Mouse (Mus musculus) CH12.LX (cell line): ENCODE measurements around the gene Rrp7a. TPM values are rescaled to one million over a fixed set of nuclear protein-coding genes. Genes with fewer than 3 reads are reported as not detected.

Source experiments
- DNase-seq: peaks from one replicate; pipeline ENCODE4 v3.0.0-alpha.2; 2013; ENCODE audit errors: extremely low read depth
- H3K27ac ChIP-seq: 2 replicates; pipeline ENCODE4 v1.5.1; 2012; ENCODE audit warnings: low read depth, mild to moderate bottlenecking, control low read depth, moderate library complexity; ENCODE audit not compliant: insufficient read depth
- H3K27me3 ChIP-seq: replicated peaks from 2 replicates; pipeline ENCODE3; 2012; ENCODE audit warnings: inconsistent platforms
- H3K36me3 ChIP-seq, 2 experiments: replicated peaks in 1 of 2; 2 replicates each; pipeline versions ENCODE3 to v1.6.1; 2012; ENCODE audit warnings: inconsistent platforms in 1 of 2, low read length in 1 of 2, mild to moderate bottlenecking in 1 of 2, mixed read lengths in 1 of 2, moderate library complexity in 1 of 2; ENCODE audit not compliant: control insufficient read depth in 1 of 2, insufficient read depth in 1 of 2
- H3K4me1 ChIP-seq, 2 experiments: 2 replicates each; pipeline ENCODE4 v1.6.1; 2012; ENCODE audit warnings: inconsistent platforms in 1 of 2, moderate library complexity in 1 of 2; ENCODE audit not compliant: insufficient read depth in 2 of 2, control insufficient read depth in 1 of 2
- H3K4me2 ChIP-seq: 2 replicates; pipeline ENCODE4 v1.6.1; 2012; ENCODE audit warnings: low read depth, mild to moderate bottlenecking, control low read depth; ENCODE audit not compliant: poor library complexity, insufficient read depth, severe bottlenecking
- H3K4me3 ChIP-seq, 3 experiments: fragments of 150-350 bp in 1 of 3; sonication (generic) in 1 of 3; replicated peaks in 1 of 3; 2 replicates each; pipeline versions ENCODE3 to v1.5.1; 2011 to 2012; ENCODE audit warnings: low read depth in 2 of 3, low read length in 2 of 3, mild to moderate bottlenecking in 2 of 3, moderate library complexity in 2 of 3, control low read depth in 1 of 3, improper control_type of control experiment in 1 of 3, inconsistent platforms in 1 of 3, mixed read lengths in 1 of 3; ENCODE audit not compliant: poor library complexity in 1 of 3
- H3K79me2 ChIP-seq: replicated peaks from 2 replicates; pipeline ENCODE4 v1.6.1; 2012; ENCODE audit warnings: mild to moderate bottlenecking, moderate library complexity; ENCODE audit not compliant: control insufficient read depth, poor library complexity, insufficient read depth, severe bottlenecking; ENCODE audit errors: extremely low read depth
- H3K9ac ChIP-seq: 2 replicates; pipeline ENCODE4 v1.6.1; 2012; ENCODE audit warnings: low read depth, mild to moderate bottlenecking, control low read depth, moderate library complexity; ENCODE audit not compliant: insufficient read depth
- H3K9me3 ChIP-seq: replicated peaks from 2 replicates; pipeline ENCODE3; 2012; ENCODE audit warnings: low read length, inconsistent platforms, mixed read lengths
- CHD2 ChIP-seq: IDR thresholded peaks from 2 replicates; pipeline ENCODE4 v1.6.1; 2011; ENCODE audit warnings: low read length, improper control_type of control experiment
- CTCF ChIP-seq, 2 experiments: IDR thresholded peaks in 1 of 2; conservative IDR thresholded peaks in 1 of 2; 2 replicates each; pipeline ENCODE4 v1.5.1; 2011 to 2012; ENCODE audit warnings: low read depth in 2 of 2, low read length in 2 of 2, improper control_type of control experiment in 1 of 2, inconsistent platforms in 1 of 2, mild to moderate bottlenecking in 1 of 2, moderate library complexity in 1 of 2
- E2F4 ChIP-seq: IDR thresholded peaks from 2 replicates; pipeline ENCODE4 v1.6.1; 2011; ENCODE audit warnings: low read depth, low read length, improper control_type of control experiment; ENCODE audit not compliant: insufficient replicate concordance
- ELF1 ChIP-seq: IDR thresholded peaks from 2 replicates; pipeline ENCODE4 v1.6.1; 2014; ENCODE audit warnings: low read depth, mild to moderate bottlenecking, inconsistent platforms, low read length, improper control_type of control experiment
- ETS1 ChIP-seq: conservative IDR thresholded peaks from 2 replicates; pipeline ENCODE4 v1.6.1; 2012; ENCODE audit warnings: low read depth, mild to moderate bottlenecking, inconsistent platforms, low read length, improper control_type of control experiment, moderate library complexity
- GABPA ChIP-seq: IDR thresholded peaks from 2 replicates; pipeline ENCODE4 v1.6.1; 2012; ENCODE audit warnings: low read depth, low read length, improper control_type of control experiment, inconsistent platforms; ENCODE audit not compliant: insufficient replicate concordance
- HCFC1 ChIP-seq: IDR thresholded peaks from 2 replicates; pipeline ENCODE4 v1.6.1; 2012; ENCODE audit warnings: low read depth, mild to moderate bottlenecking, inconsistent platforms, low read length, improper control_type of control experiment
- IRF4 ChIP-seq: IDR thresholded peaks from 2 replicates; pipeline ENCODE4 v1.6.1; 2014; ENCODE audit warnings: low read depth, mild to moderate bottlenecking, inconsistent platforms, low read length, improper control_type of control experiment
- JUN ChIP-seq: IDR thresholded peaks from 2 replicates; pipeline ENCODE4 v1.6.1; 2011; ENCODE audit warnings: low read depth, mild to moderate bottlenecking, low read length, improper control_type of control experiment, moderate library complexity; ENCODE audit not compliant: insufficient read depth
- MAZ ChIP-seq: IDR thresholded peaks from 2 replicates; pipeline ENCODE4 v1.6.1; 2012; ENCODE audit warnings: low read depth, mild to moderate bottlenecking, inconsistent platforms, low read length, improper control_type of control experiment, moderate library complexity
- MEF2A ChIP-seq: IDR thresholded peaks from 2 replicates; pipeline ENCODE4 v1.6.1; 2014; ENCODE audit warnings: low read depth, mild to moderate bottlenecking, inconsistent platforms, low read length, improper control_type of control experiment, borderline replicate concordance
- NELFE ChIP-seq: IDR thresholded peaks from 2 replicates; pipeline ENCODE4 v1.6.1; 2011; ENCODE audit warnings: low read depth, low read length, improper control_type of control experiment
- NRF1 ChIP-seq: IDR thresholded peaks from 2 replicates; pipeline ENCODE4 v1.6.1; 2014; ENCODE audit warnings: low read depth, mild to moderate bottlenecking, inconsistent platforms, low read length, improper control_type of control experiment, moderate library complexity
- POLR2AphosphoS2 ChIP-seq: IDR thresholded peaks from 2 replicates; pipeline ENCODE4 v1.6.1; 2011; ENCODE audit warnings: low read depth, low read length, improper control_type of control experiment
- RAD21 ChIP-seq: IDR thresholded peaks from 2 replicates; pipeline ENCODE4 v1.6.1; 2011; ENCODE audit warnings: low read depth, mild to moderate bottlenecking, low read length, improper control_type of control experiment, moderate library complexity
- SMC3 ChIP-seq: IDR thresholded peaks from 2 replicates; pipeline ENCODE4 v1.6.1; 2011; ENCODE audit warnings: low read depth, low read length, improper control_type of control experiment
- USF2 ChIP-seq: conservative IDR thresholded peaks from 2 replicates; pipeline ENCODE4 v1.6.1; 2011; ENCODE audit warnings: low read depth, low read length, improper control_type of control experiment
- ZNF384 ChIP-seq: IDR thresholded peaks from 2 replicates; pipeline ENCODE4 v1.6.1; 2012; ENCODE audit warnings: low read depth, low read length, improper control_type of control experiment, inconsistent platforms
- dilution Hi-C: fragments of 300-500 bp; cut with MboI; formaldehyde crosslinking; loops from 2 replicates; pipeline ENCODE4 v1.14.3; 2020; ENCODE audit warnings: low sequenced_read_pairs; ENCODE audit not compliant: extremely low pct_unique_long_range_greater_than_20kb, extremely low pct_ligation_motif_present
- in situ Hi-C: fragments of 300-500 bp; cut with MboI; formaldehyde crosslinking; loops from 3 replicates; pipeline ENCODE4 v1.14.3; 2019; ENCODE audit warnings: low sequenced_read_pairs, low pct_ligation_motif_present, low pct_unique_long_range_greater_than_20kb, mixed read lengths
- polyA plus RNA-seq: library from polyadenylated mRNA; unstranded; fragments of >175 nt; gene quantifications from 2 replicates; pipeline ENCODE4 v1.2.1, GENCODE M21; 2012; ENCODE audit warnings: low read depth; ENCODE audit not compliant: insufficient read length
- total RNA-seq, 2 experiments: library from RNA; depleted of rRNA; stranded (reverse); fragments of 300-350 nt in 1 of 2; fragments of >200 nt in 1 of 2; gene quantifications; 2 replicates each; pipeline ENCODE4 v1.2.3; 2012 to 2014

Rrp7a gene
- total and polyA plus RNA-seq, 3 experiments = 126 to 262 (median 156) TPM

DNA sequence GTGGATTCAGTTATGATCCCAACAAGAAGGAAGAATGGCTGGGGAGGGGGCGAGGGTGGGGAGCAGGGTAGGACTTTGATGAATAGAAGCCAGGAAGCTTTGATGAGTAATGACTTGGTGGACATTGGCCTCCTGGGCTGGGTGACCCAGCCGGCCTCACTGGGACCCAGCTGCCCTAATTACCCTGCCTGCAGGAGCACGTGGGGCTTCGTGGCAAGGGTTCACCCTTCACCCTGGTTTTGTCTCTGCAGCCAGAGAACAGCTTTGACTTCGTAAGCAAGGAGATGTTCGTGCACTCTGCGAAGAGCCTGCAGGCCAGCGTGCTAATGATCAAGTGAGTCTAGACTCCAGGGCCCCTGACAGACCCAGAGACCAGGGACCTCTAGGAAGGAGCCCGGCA is 8.5 kb downstream of the Rrp7a start:
- TF ChIP-seq HCFC1 (no peak), E2F4 (no peak), ETS1 (no peak), MAZ (no peak), CHD2 (no peak), IRF4 (no peak), JUN (no peak), USF2 (no peak), MEF2A (no peak), GABPA (no peak), NELFE (no peak), ZNF384 (no peak), ELF1 (no peak), NRF1 (no peak)
- Histone ChIP-seq H3K4me3 (no peak overlapping the region), H3K9me3 (no peaks in the 10 kb centered on the region), H3K9ac (no peak overlapping the region), H3K79me2 (no peaks in the 10 kb centered on the region), H3K4me1 (peaks cover 2 to 32% of the 10 kb centered on the region in 2 experiments; a peak in 3 of 4 replicates), H3K4me2 (no peak overlapping the region), H3K27ac (no peak overlapping the region), H3K27me3 (no peaks in the 10 kb centered on the region), H3K36me3 (peaks cover 57 to 81% of the 10 kb centered on the region in 2 experiments)
- dilution Hi-C loops (no loop called here), in situ Hi-C loops (no loop called here)
- no peak for DNase-seq

DNA sequence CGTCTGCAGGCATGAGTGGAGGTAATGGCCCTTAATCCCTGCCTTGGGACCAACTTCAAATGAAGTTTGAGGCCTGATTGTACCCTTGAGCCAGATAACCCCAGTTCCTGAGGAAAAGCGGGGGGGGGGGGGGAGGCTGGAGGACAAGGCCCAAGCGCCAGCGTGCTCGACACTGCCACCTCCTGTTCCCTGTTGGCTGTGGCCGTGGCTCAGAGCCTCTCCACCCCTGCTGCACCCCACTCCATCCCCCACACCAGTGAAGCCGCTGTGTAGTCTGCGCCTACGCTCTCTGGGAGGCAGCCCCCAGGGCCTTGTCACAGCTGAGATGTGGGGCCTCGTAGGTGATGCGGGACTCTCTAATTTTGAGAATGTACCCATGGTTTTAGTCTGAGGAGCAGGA is 9.7 kb downstream of the Rrp7a start:
- H3K9ac ChIP-seq = no peak overlapping the region
- no peak overlapping the region for H3K4me3 ChIP-seq
- peaks cover 50 to 75% of the 10 kb centered on the region in 2 experiments for H3K36me3 ChIP-seq
- in situ Hi-C loops = no loop called here
- H3K79me2 ChIP-seq = no peaks in the 10 kb centered on the region
- H3K4me2 ChIP-seq = no peak overlapping the region
- dilution Hi-C loops = no loop called here
- DNase-seq = peak; percentile 43
- no peak overlapping the region for H3K27ac ChIP-seq
- H3K4me1 ChIP-seq = peaks cover 2 to 35% of the 10 kb centered on the region in 2 experiments; a peak in 3 of 4 replicates
- H3K27me3 ChIP-seq = no peaks in the 10 kb centered on the region
- H3K9me3 ChIP-seq = no peaks in the 10 kb centered on the region
- 0 out of 2 replicates have a peak, but pooled peaks have one; percentile 33 for TF ChIP-seq MAZ
- TF ChIP-seq CHD2 = 0 out of 2 replicates have a peak, but pooled peaks have one; percentile 43
- no peak for TF ChIP-seq ETS1
- no peak for TF ChIP-seq HCFC1
- 0 out of 2 replicates have a peak, but pooled peaks have one; percentile 33 for TF ChIP-seq POLR2AphosphoS2
- TF ChIP-seq SMC3 = peak; percentile 71
- TF ChIP-seq CTCF (conservative IDR thresholded peaks at IDR 0.05 in 1 of 2, IDR thresholded peaks at IDR 0.05 in 1 of 2; ENCODE audit: low read depth in 2 of 2, low read length in 2 of 2) = peak in 1 of 2 experiments; percentile 63; a peak in 2 of 4 replicates
- peak; percentile 16 for TF ChIP-seq RAD21
